Mouse (Mus musculus): ENCODE measurements around the gene Flvcr1. TPM values are rescaled to one million over a fixed set of nuclear protein-coding genes. Genes with fewer than 3 reads are reported as not detected.
A peak's percentile ranks its signal among the peaks of the same experiment; 100 is the strongest.

Flvcr1 gene
- polyA plus RNA-seq, 1 experiment, result 5.7 TPM

GRCm38 (mm10) chr1:191019803-191020202, 6.2 kb downstream of the Flvcr1 start:
- Histone ChIP-seq H3K4me1 (ENCODE audit: control insufficient read depth, insufficient read depth, low read length) (no peaks in the 10 kb centered on the region; the same call in 1 of the 2 replicates), H3K4me3 (replicated peaks; ENCODE audit: control insufficient read depth, low read depth, low read length) (no peak overlapping the region), H3K27ac (ENCODE audit: control insufficient read depth, insufficient read depth, low read depth, low read length, poor library complexity) (no peak overlapping the region)
- no peak for TF ChIP-seq CTCF (IDR thresholded peaks at IDR 0.05; ENCODE audit: control insufficient read depth, insufficient read depth, low read length)
- no peak for TF ChIP-seq POLR2A (IDR thresholded peaks at IDR 0.05; ENCODE audit: borderline replicate concordance, control insufficient read depth, low read depth, low read length)
- WGBS, result 86% methylated on average over 5 of the region's 5 CpGs

GRCm38 (mm10) chr1:191014271-191014670, 11.7 kb downstream of the Flvcr1 start:
- Histone ChIP-seq H3K27ac (ENCODE audit: control insufficient read depth, insufficient read depth, low read depth, low read length, poor library complexity) (no peak overlapping the region), H3K4me1 (ENCODE audit: control insufficient read depth, insufficient read depth, low read length) (no peaks in the 10 kb centered on the region), H3K4me3 (replicated peaks; ENCODE audit: control insufficient read depth, low read depth, low read length) (no peak overlapping the region)
- TF ChIP-seq CTCF (IDR thresholded peaks at IDR 0.05; ENCODE audit: control insufficient read depth, insufficient read depth, low read length), result no peak
- TF ChIP-seq POLR2A (IDR thresholded peaks at IDR 0.05; ENCODE audit: borderline replicate concordance, control insufficient read depth, low read depth, low read length), result no peak
- 88% methylated on average over 3 of the region's 3 CpGs for WGBS

- Histone ChIP-seq H3K4me3 (replicated peaks; ENCODE audit: control insufficient read depth, low read depth, low read length) (no peak overlapping the region), H3K4me1 (ENCODE audit: control insufficient read depth, insufficient read depth, low read length) (no peaks in the 10 kb centered on the region), H3K27ac (ENCODE audit: control insufficient read depth, insufficient read depth, low read depth, low read length, poor library complexity) (no peak overlapping the region)
- WGBS, result 95% methylated on average over 5 of the region's 5 CpGs
- TF ChIP-seq CTCF (IDR thresholded peaks at IDR 0.05; ENCODE audit: control insufficient read depth, insufficient read depth, low read length) (peak; percentile 37; the same call in 1 of the 2 replicates), POLR2A (IDR thresholded peaks at IDR 0.05; ENCODE audit: borderline replicate concordance, control insufficient read depth, low read depth, low read length) (no peak)
These were observed 17.3 kb downstream of the Flvcr1 start for GRCm38 (mm10) chr1:191008707-191009106.

- Histone ChIP-seq H3K4me1 (ENCODE audit: control insufficient read depth, insufficient read depth, low read length) (no peaks in the 10 kb centered on the region), H3K4me3 (replicated peaks; ENCODE audit: control insufficient read depth, low read depth, low read length) (no peak overlapping the region), H3K27ac (ENCODE audit: control insufficient read depth, insufficient read depth, low read depth, low read length, poor library complexity) (no peak overlapping the region)
- 69% methylated on average over 6 of the region's 6 CpGs for WGBS
- peak; percentile 48; the same call in 1 of the 2 replicates for TF ChIP-seq CTCF (IDR thresholded peaks at IDR 0.05; ENCODE audit: control insufficient read depth, insufficient read depth, low read length)
- TF ChIP-seq POLR2A (IDR thresholded peaks at IDR 0.05; ENCODE audit: borderline replicate concordance, control insufficient read depth, low read depth, low read length), result no peak
These were observed 23.8 kb downstream of the Flvcr1 start for GRCm38 (mm10) chr1:191002201-191002600.

DNA sequence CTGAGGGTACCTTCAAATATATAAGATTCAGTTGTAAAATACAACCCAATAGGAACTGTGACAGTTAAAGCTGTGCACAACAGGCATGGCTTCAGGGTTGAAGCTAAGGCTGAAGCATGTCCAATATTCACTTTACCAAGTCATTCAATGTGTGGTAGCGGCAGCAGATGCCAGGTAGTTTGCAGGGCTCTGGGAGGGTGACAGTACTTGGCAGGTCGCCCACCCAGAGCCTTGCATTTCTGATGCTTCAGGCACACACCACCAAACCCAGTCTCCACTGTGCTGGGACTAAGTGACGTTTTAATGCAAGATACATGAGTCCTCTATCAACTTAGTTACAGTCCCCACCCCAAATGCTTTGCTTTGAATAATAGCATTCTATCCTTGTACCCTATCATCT, 25.3 kb downstream of the Flvcr1 start:
- TF ChIP-seq CTCF (IDR thresholded peaks at IDR 0.05; ENCODE audit: control insufficient read depth, insufficient read depth, low read length), result no peak
- TF ChIP-seq POLR2A (IDR thresholded peaks at IDR 0.05; ENCODE audit: borderline replicate concordance, control insufficient read depth, low read depth, low read length), result no peak
- H3K27ac ChIP-seq (ENCODE audit: control insufficient read depth, insufficient read depth, low read depth, low read length, poor library complexity), result no peak overlapping the region
- 74% methylated on average over 3 of the region's 3 CpGs for WGBS
- no peaks in the 10 kb centered on the region for H3K4me1 ChIP-seq (ENCODE audit: control insufficient read depth, insufficient read depth, low read length)
- H3K4me3 ChIP-seq (replicated peaks; ENCODE audit: control insufficient read depth, low read depth, low read length), result no peak overlapping the region

GRCm38 (mm10) chr1:190998027-190998426, 27.9 kb downstream of the Flvcr1 start:
- Histone ChIP-seq H3K4me1 (ENCODE audit: control insufficient read depth, insufficient read depth, low read length) (no peaks in the 10 kb centered on the region), H3K27ac (ENCODE audit: control insufficient read depth, insufficient read depth, low read depth, low read length, poor library complexity) (no peak overlapping the region), H3K4me3 (replicated peaks; ENCODE audit: control insufficient read depth, low read depth, low read length) (no peak overlapping the region)
- 39% methylated on average over 1 of the region's 1 CpGs for WGBS
- no peak for TF ChIP-seq POLR2A (IDR thresholded peaks at IDR 0.05; ENCODE audit: borderline replicate concordance, control insufficient read depth, low read depth, low read length)
- TF ChIP-seq CTCF (IDR thresholded peaks at IDR 0.05; ENCODE audit: control insufficient read depth, insufficient read depth, low read length), result no peak

GRCm38 (mm10) chr1:190996346-190996877, 29.5 kb downstream of the Flvcr1 start:
- H3K27ac ChIP-seq (ENCODE audit: control insufficient read depth, insufficient read depth, low read depth, low read length, poor library complexity), result no peak overlapping the region

DNA sequence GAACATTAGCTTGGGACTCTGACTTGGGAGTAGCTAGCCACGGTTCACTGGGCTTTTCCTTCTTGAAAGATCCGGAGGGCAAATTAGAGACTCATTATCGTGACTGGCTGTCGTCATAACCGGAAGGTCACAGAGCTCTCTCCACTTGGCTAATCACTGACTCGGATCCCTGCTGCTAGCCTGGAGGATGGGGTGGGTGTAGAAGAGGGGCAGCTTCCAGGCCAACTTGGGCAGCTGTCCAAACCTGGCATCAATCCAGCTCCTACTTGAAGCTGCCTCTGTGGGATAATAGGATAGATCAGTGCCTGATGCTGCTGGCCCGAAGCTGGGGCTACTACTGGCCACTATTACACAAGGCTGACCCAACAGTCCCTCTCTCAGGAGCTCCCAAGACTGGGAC, 30.4 kb downstream of the Flvcr1 start:
- Histone ChIP-seq H3K4me3 (replicated peaks; ENCODE audit: control insufficient read depth, low read depth, low read length) (no peak overlapping the region), H3K4me1 (ENCODE audit: control insufficient read depth, insufficient read depth, low read length) (no peaks in the 10 kb centered on the region), H3K27ac (ENCODE audit: control insufficient read depth, insufficient read depth, low read depth, low read length, poor library complexity) (no peak overlapping the region)
- no peak for TF ChIP-seq POLR2A (IDR thresholded peaks at IDR 0.05; ENCODE audit: borderline replicate concordance, control insufficient read depth, low read depth, low read length)
- no peak for TF ChIP-seq CTCF (IDR thresholded peaks at IDR 0.05; ENCODE audit: control insufficient read depth, insufficient read depth, low read length)
- 76% methylated on average over 7 of the region's 7 CpGs for WGBS

More at GRCm38 (mm10) chr1:190996346-190996877, 29.5 kb downstream of the Flvcr1 start:
- no peak for TF ChIP-seq CTCF (IDR thresholded peaks at IDR 0.05; ENCODE audit: control insufficient read depth, insufficient read depth, low read length)
- no peak for TF ChIP-seq POLR2A (IDR thresholded peaks at IDR 0.05; ENCODE audit: borderline replicate concordance, control insufficient read depth, low read depth, low read length)
- Histone ChIP-seq H3K4me3 (replicated peaks; ENCODE audit: control insufficient read depth, low read depth, low read length) (no peak overlapping the region), H3K4me1 (ENCODE audit: control insufficient read depth, insufficient read depth, low read length) (no peaks in the 10 kb centered on the region)
- 55% methylated on average over 6 of the region's 6 CpGs for WGBS

Data from bone marrow, adult 2 months (tissue).